Mouse (Mus musculus): ENCODE results near the gene Hepacam2.
"Not testable (repeated sequence)": the region's sequence is repeated elsewhere in the genome, so short reads cannot be mapped to it uniquely, and the experiment has no call there.

Hepacam2 gene

GRCm38 (mm10) chr6:3498162-3498848 is at the start of gene Hepacam2, which contains the start of gene Vps50:
Hepacam2 (minus strand) TSS chr6:3498298.
Vps50 (plus strand) TSS chr6:3498382.
- in situ Hi-C loops (cut with MboI, MseI) = no loop called here

GRCm38 (mm10) chr6:3544970-3545369 is 46.9 kb upstream of the Hepacam2 start:
- in situ Hi-C loops (cut with MboI, MseI) = no loop called here

- in situ Hi-C loops (cut with MboI, MseI) = no loop called here
Measured at GRCm38 (mm10) chr6:3543862-3544261, 45.8 kb upstream of the Hepacam2 start.

DNA sequence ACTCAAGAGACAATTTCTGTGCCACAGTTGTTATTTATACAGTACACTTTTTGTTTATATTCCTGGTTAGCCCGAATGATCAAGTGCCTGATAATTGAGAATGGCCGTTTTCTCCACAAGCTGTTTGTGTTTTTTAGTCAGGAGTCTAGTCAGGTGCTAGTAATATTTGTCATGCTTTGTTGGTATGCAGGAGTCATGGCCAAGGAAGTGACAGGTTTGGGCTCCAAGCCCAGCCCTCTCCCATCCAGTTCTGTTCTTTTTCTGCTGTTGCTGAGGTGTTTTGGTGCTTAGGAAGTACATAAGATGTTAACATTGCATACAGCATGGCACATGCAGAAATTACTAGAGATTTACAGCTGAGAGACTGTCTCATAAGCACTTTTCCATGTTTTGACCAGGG is 41.4 kb upstream of the Hepacam2 start:
- in situ Hi-C loops (cut with MboI, MseI) = no loop called here

GRCm38 (mm10) chr6:3536048-3536447 is 38.0 kb upstream of the Hepacam2 start:
- in situ Hi-C loops (cut with MboI, MseI) = no loop called here

GRCm38 (mm10) chr6:3531445-3531844 is 33.3 kb upstream of the Hepacam2 start:
- in situ Hi-C loops (cut with MboI, MseI) = no loop called here

GRCm38 (mm10) chr6:3528198-3528597 is 30.1 kb upstream of the Hepacam2 start:
- in situ Hi-C loops (cut with MboI, MseI) = no loop called here

DNA sequence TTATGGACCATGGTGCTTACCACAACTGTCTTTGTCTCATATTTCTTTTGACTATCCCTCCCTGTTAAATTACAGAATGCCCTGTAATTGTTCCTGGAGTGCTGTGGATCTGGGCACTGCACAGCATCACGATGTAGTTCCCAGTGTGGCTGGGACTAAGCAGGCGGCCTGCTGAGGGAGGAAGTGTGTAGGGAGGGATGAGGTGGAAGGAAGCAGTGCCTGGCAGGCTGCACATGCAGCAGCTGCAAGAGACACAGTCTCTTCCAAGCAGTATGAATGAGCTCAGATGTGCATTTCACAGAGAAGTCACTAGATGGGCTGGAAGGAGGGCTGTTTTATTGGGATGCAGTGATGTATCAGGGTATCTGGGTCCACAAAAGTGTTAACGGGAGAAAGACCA is 14.5 kb upstream of the Hepacam2 start:
- in situ Hi-C loops (cut with MboI, MseI) = no loop called here

DNA sequence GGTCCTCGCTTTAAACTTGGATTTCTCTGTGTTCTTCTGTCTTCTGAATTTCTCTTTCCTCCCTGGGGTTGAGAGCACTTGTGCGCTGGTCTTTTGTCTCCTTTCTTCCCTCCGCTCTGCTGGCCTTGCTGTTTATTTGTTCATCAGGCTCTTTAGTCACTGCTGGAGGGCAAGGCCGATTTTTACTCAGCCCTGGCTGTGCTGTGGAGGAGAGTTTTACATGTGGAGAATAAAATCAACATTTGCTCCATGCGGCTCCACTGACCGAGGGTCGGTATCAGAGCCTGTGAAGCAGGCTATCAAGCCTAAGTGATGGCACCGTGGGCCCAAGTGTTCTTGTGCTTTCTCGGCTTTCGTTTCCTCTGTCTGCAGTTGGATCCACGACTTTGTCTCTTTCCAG is 13.5 kb upstream of the Hepacam2 start:
- in situ Hi-C loops (cut with MboI, MseI) = no loop called here

GRCm38 (mm10) chr6:3511116-3511515 is 13.0 kb upstream of the Hepacam2 start:
- in situ Hi-C loops (cut with MboI, MseI) = no loop called here

DNA sequence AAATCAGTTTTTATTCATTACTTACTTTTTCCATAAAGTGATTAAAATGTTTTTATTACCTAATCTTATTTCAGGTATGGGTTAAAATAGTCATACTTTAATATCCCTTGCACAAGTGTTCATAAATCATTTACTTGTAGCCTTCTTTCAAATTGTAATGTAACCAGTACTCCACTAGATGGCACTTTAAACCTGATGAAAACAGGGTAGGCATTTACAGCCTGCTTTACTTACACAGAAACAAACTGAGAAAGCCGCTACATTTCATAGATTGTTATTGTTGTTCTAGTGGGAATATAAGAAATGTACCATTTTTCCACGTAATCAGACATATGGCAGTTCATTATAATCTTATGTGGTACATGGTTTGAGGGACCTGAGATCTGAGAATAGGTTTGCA is 11.7 kb upstream of the Hepacam2 start:
- in situ Hi-C loops (cut with MboI, MseI) = no loop called here

DNA sequence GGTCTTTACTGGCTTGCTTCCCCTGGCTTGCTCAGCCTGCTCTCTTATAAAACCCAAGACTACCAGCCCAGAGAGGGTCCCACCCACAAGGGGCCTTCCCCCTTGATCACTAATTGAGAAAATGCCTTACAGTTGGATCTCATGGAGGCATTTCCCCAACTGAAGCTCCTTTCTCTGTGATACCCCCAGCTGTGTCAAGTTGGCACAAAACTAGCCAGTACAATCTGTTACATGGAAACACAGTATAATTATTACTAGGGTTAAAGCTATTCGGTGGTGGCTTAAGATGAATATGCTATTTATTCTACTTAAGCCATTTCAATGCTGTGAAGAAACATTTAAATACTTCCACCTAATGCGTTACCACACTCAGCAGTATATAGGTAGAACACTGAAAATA is 10.1 kb upstream of the Hepacam2 start:
- in situ Hi-C loops (cut with MboI, MseI) = not testable (repeated sequence)

- in situ Hi-C loops (cut with MboI, MseI) = no loop called here
Measured at GRCm38 (mm10) chr6:3507078-3507477, 9.0 kb upstream of the Hepacam2 start.

DNA sequence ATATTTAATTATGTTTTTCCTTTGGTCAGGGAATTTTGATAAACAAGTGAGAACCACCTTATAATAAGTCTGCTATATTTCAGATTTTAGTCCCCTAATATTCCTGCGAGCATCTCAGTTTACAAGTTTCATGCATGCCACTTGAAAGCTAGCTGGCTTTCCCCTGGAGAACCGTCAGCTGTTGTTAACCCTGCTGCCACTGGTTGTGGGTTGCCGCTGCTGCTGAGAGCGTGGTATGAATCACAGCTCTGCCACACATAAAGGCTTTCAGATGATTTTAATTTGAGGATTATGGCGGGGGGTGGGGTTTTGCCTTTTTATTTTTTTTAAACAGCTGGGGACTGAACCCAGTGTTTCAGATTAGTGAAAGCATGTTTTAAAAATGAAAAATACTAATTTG is 7.2 kb upstream of the Hepacam2 start:
- in situ Hi-C loops (cut with MboI, MseI) = no loop called here

DNA sequence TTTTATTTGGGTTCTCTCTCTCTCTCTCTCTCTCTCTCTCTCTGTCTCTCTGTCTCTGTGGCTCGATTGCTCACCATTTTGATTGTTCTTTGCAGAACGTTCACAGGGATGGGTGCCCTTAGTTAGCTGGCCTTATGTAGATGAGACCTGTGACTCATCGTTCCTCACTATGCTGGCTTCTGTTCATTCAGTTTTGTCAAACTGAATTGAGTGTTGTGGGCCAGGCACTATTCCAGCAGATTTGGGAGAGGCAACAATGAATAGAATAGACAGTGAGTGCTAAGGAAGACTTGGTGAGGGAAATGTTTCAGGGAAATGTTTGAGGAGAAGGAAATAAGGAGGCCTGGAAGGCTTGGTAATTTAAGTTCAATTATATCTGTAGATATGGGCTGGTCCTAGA is 2.2 kb upstream of the Hepacam2 start:
- in situ Hi-C loops (cut with MboI, MseI) = no loop called here

DNA sequence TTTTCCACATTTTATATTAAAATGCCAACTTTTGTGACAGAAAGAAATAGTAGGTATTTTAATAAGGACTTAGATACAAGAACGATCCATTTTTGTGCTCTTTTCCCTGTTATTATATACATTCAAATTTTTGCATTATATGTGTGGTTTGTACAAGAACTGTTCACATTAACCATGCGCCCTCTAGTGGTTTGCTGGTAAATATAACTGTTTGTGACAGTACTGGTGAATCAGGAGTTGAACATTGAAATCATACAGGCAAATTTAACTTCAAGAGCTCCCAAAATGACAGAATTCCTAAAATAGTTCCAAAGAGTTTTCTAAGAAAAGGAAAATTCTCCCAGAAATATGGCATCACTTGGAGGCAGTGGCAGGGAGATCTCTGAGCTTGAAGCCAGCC is 1.9 kb downstream of the Hepacam2 start:
- in situ Hi-C loops (cut with MboI, MseI) = no loop called here

DNA sequence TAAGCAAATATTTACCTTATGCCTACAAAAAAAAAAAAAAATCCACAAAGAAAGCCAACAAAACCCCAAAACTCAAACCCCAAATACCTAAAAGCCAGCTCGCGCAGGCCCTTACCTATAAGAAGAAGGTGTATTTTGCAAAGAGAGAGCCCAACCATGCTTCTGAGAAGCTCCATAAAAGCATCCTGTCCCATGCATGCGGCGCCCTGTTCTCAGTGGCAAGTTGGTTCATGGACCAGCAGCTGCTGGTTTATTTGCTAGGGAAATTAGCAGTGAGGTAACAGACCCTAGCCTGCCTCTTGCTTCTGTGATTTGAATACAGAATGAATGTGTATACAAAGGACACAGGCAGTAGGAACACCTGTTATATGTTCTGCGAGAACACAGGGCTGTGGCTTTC is 3.8 kb downstream of the Hepacam2 start:
- in situ Hi-C loops (cut with MboI, MseI) = no loop called here

DNA sequence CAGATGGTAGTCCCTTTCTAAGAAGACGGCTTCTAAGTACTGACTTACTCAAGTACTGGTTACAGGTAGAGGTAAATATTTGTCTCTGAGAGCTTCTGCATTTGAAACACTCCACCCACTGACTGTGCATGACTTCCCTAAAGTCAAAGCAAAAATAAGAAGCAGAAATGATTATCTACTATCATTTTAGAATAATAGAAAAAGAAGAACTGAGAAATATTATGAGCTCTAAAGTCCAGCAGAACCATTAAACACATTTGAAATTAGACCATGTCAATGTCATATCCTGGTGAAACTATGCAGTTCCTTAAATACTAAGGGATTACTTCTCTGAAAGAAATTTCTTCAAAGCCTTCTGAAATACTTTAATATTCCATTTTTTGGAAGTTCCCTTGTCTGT is 10.7 kb downstream of the Hepacam2 start:
- in situ Hi-C loops (cut with MboI, MseI) = no loop called here

GRCm38 (mm10) chr6:3485133-3485532 is 13.0 kb downstream of the Hepacam2 start:
- in situ Hi-C loops (cut with MboI, MseI) = no loop called here

DNA sequence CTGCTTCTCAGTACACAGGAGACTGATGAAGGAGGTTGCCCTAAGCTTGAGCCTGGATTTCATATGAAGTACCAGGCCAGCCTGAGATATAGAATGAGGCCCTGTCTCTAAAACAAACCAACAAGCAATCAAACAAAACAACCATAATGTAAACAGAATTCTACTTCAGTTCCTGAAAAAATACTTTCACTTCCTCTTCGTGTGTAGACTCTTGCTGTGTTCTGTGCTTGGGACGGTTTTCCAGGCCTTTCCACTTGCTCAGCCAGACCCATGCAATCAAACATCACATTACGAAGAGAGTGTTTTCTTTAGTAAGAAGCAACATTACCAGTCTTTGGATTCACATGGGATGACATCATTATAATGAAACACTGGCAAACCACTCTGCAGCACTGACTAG is 16.4 kb downstream of the Hepacam2 start:
- in situ Hi-C loops (cut with MboI, MseI) = no loop called here

DNA sequence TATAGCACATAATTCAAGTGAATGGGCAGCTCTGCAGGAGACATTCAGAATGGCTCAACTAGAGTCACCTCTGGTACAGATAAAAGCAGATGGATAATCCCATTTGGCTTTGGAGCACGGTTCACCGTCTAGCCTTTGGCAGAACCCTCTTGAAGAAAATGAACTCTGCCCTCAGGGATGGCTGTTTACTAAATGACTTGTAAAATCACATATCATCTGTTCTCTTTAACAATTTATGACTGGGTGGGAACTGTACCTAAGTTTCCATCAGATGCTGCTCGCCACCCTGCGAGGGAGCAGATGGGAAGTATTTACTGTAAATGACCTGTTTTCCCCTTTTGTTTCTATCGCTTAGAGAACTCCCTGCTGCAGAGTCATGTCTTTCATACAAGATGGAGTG is 18.2 kb downstream of the Hepacam2 start:
- in situ Hi-C loops (cut with MboI, MseI) = no loop called here

GRCm38 (mm10) chr6:3476299-3476698 is 21.8 kb downstream of the Hepacam2 start:
- in situ Hi-C loops (cut with MboI, MseI) = no loop called here

DNA sequence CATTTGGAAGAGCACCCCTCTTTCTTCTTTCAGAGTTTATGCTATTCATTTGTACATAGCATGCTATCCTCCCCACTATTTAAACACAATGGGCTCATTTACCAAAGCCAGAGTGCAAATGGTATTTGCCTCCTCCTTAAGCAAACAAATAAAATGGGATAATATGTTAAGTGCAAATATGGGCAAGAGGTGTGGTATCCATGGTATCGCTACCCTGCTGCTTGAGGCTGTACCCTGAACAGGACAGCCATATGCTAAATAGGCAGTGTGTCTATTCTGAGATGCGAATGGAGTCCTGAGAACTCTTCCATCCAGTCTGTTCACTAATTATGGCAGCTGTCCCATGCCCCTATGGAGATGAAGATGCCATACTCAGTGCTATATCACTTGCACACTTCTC is 27.4 kb downstream of the Hepacam2 start:
- in situ Hi-C loops (cut with MboI, MseI) = no loop called here

GRCm38 (mm10) chr6:3468627-3469026 is 29.5 kb downstream of the Hepacam2 start:
- in situ Hi-C loops (cut with MboI, MseI) = no loop called here

Data from T-helper 1 cell (primary cell).